Mouse (Mus musculus) neural tube, embryonic 14.5 days (tissue): ENCODE data around the gene Cib2. TPM values are rescaled to one million over a fixed set of nuclear protein-coding genes. Genes with fewer than 3 reads are reported as not detected.
A peak's percentile ranks its signal among the peaks of the same experiment; 100 is the strongest.

Experiments
- ATAC-seq: fragments of 200-750 bp; cut with Nextera tagmentation; 2 replicates; pipeline ENCODE4 v1.8.0; 2017; ENCODE audit warnings: low read depth, mild to moderate bottlenecking, moderate TSS enrichment, moderate library complexity
- H3K27ac ChIP-seq: fragments of 300-500 bp; sonication (generic); 2 replicates; pipeline ENCODE4 v1.5.1; 2014; ENCODE audit warnings: low read depth, mild to moderate bottlenecking, control low read depth, low read length, moderate library complexity, mixed read lengths
- H3K27me3 ChIP-seq: fragments of 300-500 bp; sonication (generic); 2 replicates; pipeline ENCODE4 v1.6.1; 2014; ENCODE audit warnings: low read length; ENCODE audit not compliant: control insufficient read depth, insufficient read depth
- H3K36me3 ChIP-seq: fragments of 300-500 bp; sonication (generic); 2 replicates; pipeline ENCODE4 v1.6.1; 2014; ENCODE audit warnings: low read length, mixed read lengths; ENCODE audit not compliant: control insufficient read depth, insufficient read depth
- H3K4me1 ChIP-seq: fragments of 300-500 bp; sonication (generic); 2 replicates; pipeline ENCODE4 v1.6.1; 2014; ENCODE audit warnings: low read length; ENCODE audit not compliant: control insufficient read depth, insufficient read depth
- H3K4me2 ChIP-seq: fragments of 300-500 bp; sonication (generic); 2 replicates; pipeline ENCODE4 v1.6.1; 2014; ENCODE audit warnings: mild to moderate bottlenecking, low read depth, low read length, control low read depth
- H3K4me3 ChIP-seq: fragments of 300-500 bp; sonication (generic); 2 replicates; pipeline ENCODE4 v1.5.1; 2014; ENCODE audit warnings: low read depth, low read length, control low read depth, mixed read lengths
- H3K9ac ChIP-seq: fragments of 300-500 bp; sonication (generic); replicated peaks from 2 replicates; pipeline ENCODE4 v1.6.1; 2014; ENCODE audit warnings: low read depth, mild to moderate bottlenecking, control low read depth, low read length, mixed read lengths
- H3K9me3 ChIP-seq: fragments of 300-500 bp; sonication (generic); 2 replicates; pipeline ENCODE4 v1.6.1; 2016; ENCODE audit warnings: low read length; ENCODE audit not compliant: control insufficient read depth
- WGBS: fragments of 180-500 bp; shearing (Covaris S2); extraction: QIAGEN DNeasy Blood & Tissue Kit; methylation state at CpG from one replicate; pipeline ENCODE4 v1.1.7; 2014; 5-methylcytosine and 5-hydroxymethylcytosine counted together
- polyA plus RNA-seq: library from polyadenylated mRNA; unstranded; fragments of >200 nt; fragmentation: Nextera tagmentation; extraction: Ambion mirVana; gene quantifications from 2 replicates; pipeline ENCODE4 v1.2.1, GENCODE M21; 2014

Gene Cib2
- polyA plus RNA-seq, 1 experiment from 2014 or later, result 80.4 TPM

DNA sequence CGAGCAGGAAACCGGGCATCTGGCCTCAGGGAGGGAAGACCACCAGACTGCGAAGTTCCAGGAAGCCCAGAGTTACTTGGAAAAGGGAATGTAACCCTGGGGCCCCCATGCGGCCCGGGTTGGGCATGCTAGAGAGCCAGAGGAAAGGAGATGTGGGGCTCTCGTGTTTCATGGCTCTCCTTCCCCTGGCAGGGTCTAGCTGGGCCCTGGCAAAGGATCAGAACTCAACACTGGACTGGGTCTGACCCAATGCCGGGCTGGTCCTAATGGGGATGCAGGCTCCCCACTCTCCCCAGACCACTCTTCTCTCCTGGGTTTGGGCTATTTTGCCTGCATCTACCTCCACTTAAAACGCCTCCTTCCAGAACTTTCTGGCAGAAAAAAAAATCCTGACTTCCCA, 1.3 kb downstream of the Cib2 start:
- no peak for ATAC-seq
- 82% methylated on average over 8 of the region's 8 CpGs for WGBS
- H3K4me1 ChIP-seq, result 0 out of 2 replicates have a peak, but pooled peaks cover 5% of the 10 kb centered on the region
- H3K27ac ChIP-seq, result no peak overlapping the region
- H3K9me3 ChIP-seq, result no peaks in the 10 kb centered on the region
- H3K4me3 ChIP-seq, result no peak overlapping the region
- no peaks in the 10 kb centered on the region for H3K27me3 ChIP-seq
- H3K36me3 ChIP-seq, result no peaks in the 10 kb centered on the region
- no peak overlapping the region for H3K9ac ChIP-seq
- peak overlapping the region; percentile 50; the same call in 1 of the 2 replicates for H3K4me2 ChIP-seq

DNA sequence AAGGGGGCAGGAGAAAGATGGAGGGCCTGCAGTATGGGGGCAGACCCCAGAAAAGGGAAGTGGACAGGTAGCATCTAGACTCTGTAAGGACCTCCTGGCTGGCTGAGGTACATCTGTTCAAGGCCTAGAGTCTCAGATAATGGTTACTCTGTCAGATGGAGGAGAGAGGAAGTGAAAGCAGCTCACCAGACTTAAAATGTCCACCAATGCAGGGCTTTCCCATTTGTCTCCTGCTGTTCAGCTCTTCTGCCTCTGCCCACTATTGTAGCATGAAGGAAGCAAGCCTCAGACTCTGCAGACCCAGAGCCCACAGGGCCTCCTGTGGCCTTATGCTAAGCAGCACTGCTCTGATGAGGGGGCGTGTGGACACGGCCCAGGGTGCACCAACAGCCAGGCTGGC, 5.0 kb downstream of the Cib2 start:
- Histone ChIP-seq H3K27me3 (no peaks in the 10 kb centered on the region), H3K4me2 (no peak overlapping the region), H3K9ac (no peak overlapping the region), H3K27ac (no peak overlapping the region), H3K36me3 (no peaks in the 10 kb centered on the region), H3K4me3 (no peak overlapping the region), H3K4me1 (0 out of 2 replicates have a peak, but pooled peaks cover 5% of the 10 kb centered on the region), H3K9me3 (no peaks in the 10 kb centered on the region)
- 77% methylated on average over 2 of the region's 2 CpGs for WGBS
- no peak for ATAC-seq

GRCm38 (mm10) chr9:54552409-54552808, 7.6 kb downstream of the Cib2 start:
- 33% methylated on average over 5 of the region's 5 CpGs for WGBS
- ATAC-seq, result no peak

DNA sequence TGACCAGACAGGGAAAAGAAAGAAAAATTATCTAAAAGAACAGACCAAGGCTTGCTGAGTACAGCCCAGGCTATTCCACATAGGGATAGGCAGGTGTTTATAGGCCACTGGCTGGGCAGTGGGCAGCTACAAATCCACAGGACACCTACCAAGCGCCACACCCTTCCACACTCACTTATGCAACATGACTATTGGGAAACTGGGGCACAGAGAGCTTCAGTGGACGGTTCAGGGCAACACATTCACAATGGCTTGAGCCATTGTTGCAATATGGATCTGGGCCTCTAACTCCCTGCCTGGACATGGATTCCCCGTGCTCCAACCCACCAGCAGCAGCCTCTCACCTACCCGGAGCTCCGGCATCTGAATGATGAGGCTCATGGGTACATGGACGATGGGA, 10.6 kb downstream of the Cib2 start:
- no peak overlapping the region for H3K9ac ChIP-seq
- no peaks in the 10 kb centered on the region for H3K9me3 ChIP-seq
- H3K27ac ChIP-seq, result no peak overlapping the region
- H3K4me2 ChIP-seq, result no peak overlapping the region
- no peaks in the 10 kb centered on the region for H3K36me3 ChIP-seq
- 89% methylated on average over 6 of the region's 6 CpGs for WGBS
- ATAC-seq, result no peak
- no peaks in the 10 kb centered on the region for H3K27me3 ChIP-seq
- H3K4me1 ChIP-seq, result no peaks in the 10 kb centered on the region
- no peak overlapping the region for H3K4me3 ChIP-seq

More at GRCm38 (mm10) chr9:54552409-54552808, 7.6 kb downstream of the Cib2 start:
- Histone ChIP-seq H3K27me3 (no peaks in the 10 kb centered on the region), H3K4me2 (no peak overlapping the region), H3K4me3 (no peak overlapping the region), H3K4me1 (no peaks in the 10 kb centered on the region), H3K27ac (no peak overlapping the region), H3K9me3 (no peaks in the 10 kb centered on the region), H3K36me3 (no peaks in the 10 kb centered on the region), H3K9ac (no peak overlapping the region)

DNA sequence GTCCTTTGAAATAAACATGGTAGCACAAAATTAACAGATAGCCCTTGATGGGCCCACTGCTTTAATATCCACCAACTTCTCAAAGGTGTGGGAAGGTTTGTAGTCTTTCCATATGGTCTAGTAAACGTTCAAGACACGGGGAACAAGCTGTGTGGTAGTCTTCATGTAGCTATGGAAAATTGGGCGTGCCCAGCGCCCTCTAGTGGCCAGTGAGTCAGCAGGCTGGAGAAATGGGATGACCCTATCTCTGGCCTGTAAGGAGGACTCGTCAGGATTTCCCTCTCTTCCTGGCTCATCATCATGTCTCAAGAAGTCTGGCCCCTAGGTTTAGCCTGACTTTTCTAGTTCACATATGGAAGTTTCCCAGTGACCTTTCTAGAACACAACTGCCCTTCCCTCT, 12.5 kb downstream of the Cib2 start:
- no peak overlapping the region for H3K27ac ChIP-seq
- H3K4me3 ChIP-seq, result no peak overlapping the region
- H3K4me2 ChIP-seq, result no peak overlapping the region
- H3K4me1 ChIP-seq, result no peaks in the 10 kb centered on the region
- no peaks in the 10 kb centered on the region for H3K27me3 ChIP-seq
- no peaks in the 10 kb centered on the region for H3K9me3 ChIP-seq
- no peak overlapping the region for H3K9ac ChIP-seq
- WGBS, result 14% methylated on average over 5 of the region's 5 CpGs
- no peaks in the 10 kb centered on the region for H3K36me3 ChIP-seq
- no peak for ATAC-seq

- no peak overlapping the region for H3K4me3 ChIP-seq
- no peaks in the 10 kb centered on the region for H3K4me1 ChIP-seq
- no peak overlapping the region for H3K9ac ChIP-seq
- no peak for ATAC-seq
- 89% methylated on average over 4 of the region's 4 CpGs for WGBS
- no peaks in the 10 kb centered on the region for H3K36me3 ChIP-seq
- H3K9me3 ChIP-seq, result no peaks in the 10 kb centered on the region
- H3K4me2 ChIP-seq, result no peak overlapping the region
- H3K27me3 ChIP-seq, result no peaks in the 10 kb centered on the region
- no peak overlapping the region for H3K27ac ChIP-seq
Observed at GRCm38 (mm10) chr9:54544954-54545315, 15.1 kb downstream of the Cib2 start.

- ATAC-seq, result no peak
- Histone ChIP-seq H3K4me1 (no peaks in the 10 kb centered on the region), H3K4me3 (no peak overlapping the region), H3K36me3 (no peaks in the 10 kb centered on the region), H3K27ac (no peak overlapping the region), H3K9me3 (no peaks in the 10 kb centered on the region), H3K4me2 (no peak overlapping the region), H3K27me3 (no peaks in the 10 kb centered on the region), H3K9ac (no peak overlapping the region)
- 90% methylated on average over 9 of the region's 9 CpGs for WGBS
Observed at GRCm38 (mm10) chr9:54544212-54544953, 15.6 kb downstream of the Cib2 start.

DNA sequence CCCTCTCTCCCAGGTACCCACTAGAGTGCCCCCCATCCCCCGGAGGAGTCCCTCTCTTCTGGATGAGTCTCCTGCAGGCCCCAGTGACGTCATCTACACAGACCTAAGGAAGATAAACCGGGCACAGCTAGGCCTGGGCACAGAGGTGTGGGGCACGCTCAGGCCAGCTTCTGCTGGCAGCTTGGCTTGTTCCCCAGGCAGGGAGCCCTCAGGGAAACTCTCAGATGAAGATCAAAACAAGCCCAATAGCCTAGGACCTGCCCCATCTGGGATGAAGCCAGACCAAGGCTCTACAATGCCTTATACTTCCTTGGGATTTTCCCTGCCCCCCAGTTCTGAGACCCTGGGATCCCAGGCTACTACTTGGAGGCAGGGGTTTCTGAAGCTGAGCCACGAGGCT, 19.2 kb downstream of the Cib2 start:
- H3K4me3 ChIP-seq, result no peak overlapping the region
- ATAC-seq, result no peak
- 74% methylated on average over 5 of the region's 5 CpGs for WGBS
- peaks cover 2% of the 10 kb centered on the region; the same call in 1 of the 2 replicates for H3K4me1 ChIP-seq
- no peaks in the 10 kb centered on the region for H3K27me3 ChIP-seq
- H3K9me3 ChIP-seq, result no peaks in the 10 kb centered on the region
- no peak overlapping the region for H3K4me2 ChIP-seq
- no peaks in the 10 kb centered on the region for H3K36me3 ChIP-seq
- H3K27ac ChIP-seq, result no peak overlapping the region
- H3K9ac ChIP-seq, result no peak overlapping the region

GRCm38 (mm10) chr9:54538684-54539083, 21.3 kb downstream of the Cib2 start, which contains the start of gene Sh2d7:
TSS of gene Sh2d7 (plus strand) at chr9:54538984.
- Histone ChIP-seq H3K9ac (no peak within 1 kb of the TSS), H3K4me2 (no peak within 1 kb of the TSS), H3K36me3 (no peaks in the 10 kb centered on the region), H3K4me1 (peaks cover 6% of the 10 kb centered on the region), H3K4me3 (no peak within 1 kb of the TSS), H3K27ac (no peak within 1 kb of the TSS), H3K9me3 (no peaks in the 10 kb centered on the region), H3K27me3 (no peaks in the 10 kb centered on the region)
- no peak for ATAC-seq
- WGBS, result 90% methylated on average over 14 of the region's 14 CpGs
